Mouse (Mus musculus) liver, postnatal 0 days (tissue): Measurements from ENCODE around the gene Frmd6. TPM values are rescaled to one million over a fixed set of nuclear protein-coding genes. Genes with fewer than 3 reads are reported as not detected.
A peak's percentile ranks its signal among the peaks of the same experiment; 100 is the strongest.

ENCODE experiments used
- ATAC-seq: fragments of 200-750 bp; cut with Nextera tagmentation; 2 replicates; pipeline ENCODE4 v1.8.0; 2017; ENCODE audit warnings: mild to moderate bottlenecking, moderate library complexity
- DNase-seq: peaks from one replicate; pipeline ENCODE4 v3.0.0-alpha.2; 2016
- H3K27ac ChIP-seq: fragments of 300-500 bp; sonication (generic); 2 replicates; pipeline ENCODE4 v1.5.1; 2014; ENCODE audit warnings: antibody characterized with exemption, moderate library complexity, mild to moderate bottlenecking, low read depth
- H3K27me3 ChIP-seq: fragments of 300-500 bp; sonication (generic); 2 replicates; pipeline ENCODE4 v1.6.1; 2014; ENCODE audit warnings: low read length, control low read depth, mixed read lengths; ENCODE audit not compliant: insufficient read depth
- H3K36me3 ChIP-seq: fragments of 300-500 bp; sonication (generic); replicated peaks from 2 replicates; pipeline ENCODE4 v1.6.1; 2014; ENCODE audit warnings: mild to moderate bottlenecking, control low read depth, low read length, moderate library complexity, mixed read lengths; ENCODE audit not compliant: insufficient read depth
- H3K4me1 ChIP-seq: fragments of 300-500 bp; sonication (generic); 2 replicates; pipeline ENCODE4 v1.6.1; 2014; ENCODE audit warnings: antibody characterized with exemption, mild to moderate bottlenecking, control low read depth; ENCODE audit not compliant: insufficient read depth
- H3K4me2 ChIP-seq: fragments of 300-500 bp; sonication (generic); 2 replicates; pipeline ENCODE4 v1.6.1; 2014; ENCODE audit warnings: low read depth, mild to moderate bottlenecking, low read length, moderate library complexity, mixed read lengths
- H3K4me3 ChIP-seq: fragments of 300-500 bp; sonication (generic); 2 replicates; pipeline ENCODE4 v1.5.1; 2014; ENCODE audit warnings: low read depth, low read length
- H3K9ac ChIP-seq: fragments of 300-500 bp; sonication (generic); replicated peaks from 2 replicates; pipeline ENCODE4 v1.6.1; 2014; ENCODE audit warnings: mild to moderate bottlenecking, moderate library complexity
- H3K9me3 ChIP-seq: fragments of 300-500 bp; sonication (generic); 2 replicates; pipeline ENCODE4 v1.6.1; 2016; ENCODE audit warnings: mild to moderate bottlenecking, control low read depth, low read length, mixed read lengths
- CTCF ChIP-seq: sonication (generic); IDR thresholded peaks from 2 replicates; pipeline ENCODE4 v1.5.1; 2016; ENCODE audit warnings: antibody characterized with exemption, low read depth
- EP300 ChIP-seq: IDR thresholded peaks from 2 replicates; pipeline ENCODE4 v1.6.1; 2016; ENCODE audit warnings: antibody characterized with exemption, low read depth, mild to moderate bottlenecking
- WGBS: fragments of 180-500 bp; shearing (Covaris S2); extraction: QIAGEN DNeasy Blood & Tissue Kit; methylation state at CpG from one replicate; pipeline ENCODE4 v1.1.7; 2014; ENCODE audit not compliant: insufficient replicate concordance; 5-methylcytosine and 5-hydroxymethylcytosine counted together
- polyA plus RNA-seq: library from polyadenylated mRNA; unstranded; fragments of >200 nt; fragmentation: Nextera tagmentation; extraction: Ambion mirVana; gene quantifications from 2 replicates; pipeline ENCODE4 v1.2.1, GENCODE M21; 2015

The Frmd6 gene
- 2.0 and 2.4 TPM in 2 replicates for polyA plus RNA-seq

- Histone ChIP-seq H3K9ac (peak within 1 kb of the TSS; percentile 70), H3K4me1 (peaks cover 18% of the 10 kb centered on the region), H3K27me3 (no peaks in the 10 kb centered on the region), H3K4me2 (peak within 1 kb of the TSS; percentile 77), H3K36me3 (no peaks in the 10 kb centered on the region), H3K4me3 (peak within 1 kb of the TSS; percentile 70), H3K27ac (peak within 1 kb of the TSS; percentile 89), H3K9me3 (no peaks in the 10 kb centered on the region)
- peak; percentile 96 for DNase-seq
- TF ChIP-seq CTCF (peak; percentile 69), EP300 (no peak)
- ATAC-seq = peak; percentile 92
- under 1% methylated on average over 58 of the region's 75 CpGs for WGBS
These were observed at the start of gene Frmd6 for GRCm38 (mm10) chr12:70824729-70825650. Gene Frmd6, plus strand, starts transcription at chr12:70825514.

GRCm38 (mm10) chr12:70775609-70776008 lies 49.7 kb upstream of the Frmd6 start:
- 64% methylated on average over 8 of the region's 8 CpGs for WGBS
- no peak overlapping the region for H3K4me2 ChIP-seq
- no peaks in the 10 kb centered on the region for H3K36me3 ChIP-seq
- no peaks in the 10 kb centered on the region for H3K9me3 ChIP-seq
- H3K4me1 ChIP-seq = no peaks in the 10 kb centered on the region
- no peak overlapping the region for H3K27ac ChIP-seq
- DNase-seq (peak; percentile 29), ATAC-seq (peak; percentile 48; the same call in 1 of the 2 replicates)
- no peak for TF ChIP-seq CTCF
- no peak for TF ChIP-seq EP300
- no peak overlapping the region for H3K9ac ChIP-seq
- H3K27me3 ChIP-seq = no peaks in the 10 kb centered on the region
- no peak overlapping the region for H3K4me3 ChIP-seq

GRCm38 (mm10) chr12:70776683-70777082 lies 48.6 kb upstream of the Frmd6 start:
- WGBS = 85% methylated on average over 12 of the region's 12 CpGs
- H3K9me3 ChIP-seq = no peaks in the 10 kb centered on the region
- H3K4me1 ChIP-seq = no peaks in the 10 kb centered on the region
- H3K9ac ChIP-seq = no peak overlapping the region
- no peak overlapping the region for H3K27ac ChIP-seq
- H3K36me3 ChIP-seq = no peaks in the 10 kb centered on the region
- H3K4me3 ChIP-seq = no peak overlapping the region
- H3K27me3 ChIP-seq = no peaks in the 10 kb centered on the region
- ATAC-seq = no peak
- no peak overlapping the region for H3K4me2 ChIP-seq
- DNase-seq = no peak
- TF ChIP-seq CTCF (no peak), EP300 (no peak)

GRCm38 (mm10) chr12:70777466-70777865 lies 47.8 kb upstream of the Frmd6 start:
- Histone ChIP-seq H3K4me3 (no peak overlapping the region), H3K36me3 (no peaks in the 10 kb centered on the region), H3K9me3 (no peaks in the 10 kb centered on the region), H3K4me2 (no peak overlapping the region), H3K27ac (no peak overlapping the region), H3K27me3 (no peaks in the 10 kb centered on the region), H3K4me1 (no peaks in the 10 kb centered on the region), H3K9ac (no peak overlapping the region)
- WGBS = 68% methylated on average over 5 of the region's 5 CpGs
- DNase-seq (no peak), ATAC-seq (no peak)
- no peak for TF ChIP-seq CTCF
- no peak for TF ChIP-seq EP300

GRCm38 (mm10) chr12:70777866-70778265 lies 47.4 kb upstream of the Frmd6 start:
- no peaks in the 10 kb centered on the region for H3K36me3 ChIP-seq
- H3K9me3 ChIP-seq = no peaks in the 10 kb centered on the region
- H3K9ac ChIP-seq = no peak overlapping the region
- no peaks in the 10 kb centered on the region for H3K27me3 ChIP-seq
- no peak for ATAC-seq
- H3K4me1 ChIP-seq = peaks cover 1% of the 10 kb centered on the region; the same call in 1 of the 2 replicates
- TF ChIP-seq CTCF (no peak), EP300 (no peak)
- no peak overlapping the region for H3K4me3 ChIP-seq
- H3K4me2 ChIP-seq = no peak overlapping the region
- H3K27ac ChIP-seq = no peak overlapping the region
- no peak for DNase-seq

GRCm38 (mm10) chr12:70778271-70778670 lies 47.0 kb upstream of the Frmd6 start:
- no peak for DNase-seq
- ATAC-seq = no peak
- Histone ChIP-seq H3K27me3 (no peaks in the 10 kb centered on the region), H3K4me1 (peaks cover 3% of the 10 kb centered on the region; the same call in 1 of the 2 replicates), H3K4me3 (no peak overlapping the region), H3K36me3 (no peaks in the 10 kb centered on the region), H3K4me2 (no peak overlapping the region), H3K27ac (no peak overlapping the region), H3K9ac (no peak overlapping the region), H3K9me3 (no peaks in the 10 kb centered on the region)
- 59% methylated on average over 2 of the region's 2 CpGs for WGBS
- TF ChIP-seq CTCF (no peak), EP300 (no peak)
